Mouse (Mus musculus) liver, embryonic 14.5 days (tissue): ENCODE data around the gene Gm826.

Experiments
- CTCF ChIP-seq: IDR thresholded peaks from 2 replicates; pipeline ENCODE4 v1.5.1; 2016; ENCODE audit warnings: antibody characterized with exemption, low read depth, control low read depth
- EP300 ChIP-seq: IDR thresholded peaks from 2 replicates; pipeline ENCODE4 v1.6.1; 2016; ENCODE audit warnings: antibody characterized with exemption, low read depth

GRCm38 (mm10) chr2:160328886-160329285 is 5.1 kb downstream of the Gm826 start:
- TF ChIP-seq CTCF (no peak), EP300 (no peak)
